Mouse (Mus musculus) CD4-positive, CD25-positive, alpha-beta regulatory T cell, adult 9 weeks (primary cell): Measurements from ENCODE around the gene Neurl1a. TPM values are rescaled to one million over a fixed set of nuclear protein-coding genes. Genes with fewer than 3 reads are reported as not detected.

Experiments
- polyA plus RNA-seq: library from polyadenylated mRNA; unstranded; fragments of 100-300 nt; shearing (Covaris generic); gene quantifications from one replicate; pipeline ENCODE4 v1.2.1, GENCODE M21; 2017

The Neurl1a gene
- polyA plus RNA-seq: not detected

DNA sequence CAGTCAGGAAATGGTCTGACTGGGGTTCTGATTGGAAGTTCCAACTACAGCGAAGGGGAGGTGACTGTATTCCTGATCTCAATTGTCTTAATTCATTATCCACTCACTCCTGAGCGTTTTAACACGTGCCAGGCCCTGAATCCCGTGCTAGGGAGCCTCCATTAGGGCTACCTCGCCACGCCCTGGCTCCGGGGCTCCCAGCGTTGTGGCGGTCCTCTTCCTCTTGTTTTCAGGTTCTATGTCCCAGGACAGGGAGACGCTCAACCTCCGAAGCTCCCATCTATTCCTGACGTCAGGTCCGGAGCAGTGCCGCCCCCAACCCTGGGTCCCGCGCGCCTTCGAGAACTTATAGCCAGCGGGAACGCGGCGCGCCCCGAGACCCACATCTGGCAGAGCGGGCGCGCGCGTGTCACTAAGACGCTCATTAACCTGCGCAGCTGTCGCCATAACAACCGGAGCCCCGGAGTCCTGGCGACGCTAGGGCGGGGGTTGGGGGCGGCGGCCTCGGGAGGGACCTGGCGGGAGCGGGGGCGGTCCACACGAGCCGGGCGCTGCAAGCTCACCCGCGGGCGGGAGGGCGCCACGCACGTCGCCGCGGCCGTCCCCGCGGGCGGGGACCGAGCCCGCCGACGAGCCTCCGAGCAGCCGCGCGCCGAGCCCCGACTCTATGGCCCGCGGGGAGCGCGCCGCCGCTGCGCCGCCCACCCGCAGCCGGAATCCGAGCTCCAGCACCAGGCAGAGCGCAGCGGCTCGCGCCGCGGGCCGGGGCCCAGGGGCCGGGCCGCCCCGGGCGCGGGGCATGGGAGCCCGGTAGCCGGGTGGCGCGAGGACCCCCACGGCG is at the start of gene Neurl1a:
TSS of gene Neurl1a (plus strand) at position 390 of the 841 bp plus-strand sequence.

DNA sequence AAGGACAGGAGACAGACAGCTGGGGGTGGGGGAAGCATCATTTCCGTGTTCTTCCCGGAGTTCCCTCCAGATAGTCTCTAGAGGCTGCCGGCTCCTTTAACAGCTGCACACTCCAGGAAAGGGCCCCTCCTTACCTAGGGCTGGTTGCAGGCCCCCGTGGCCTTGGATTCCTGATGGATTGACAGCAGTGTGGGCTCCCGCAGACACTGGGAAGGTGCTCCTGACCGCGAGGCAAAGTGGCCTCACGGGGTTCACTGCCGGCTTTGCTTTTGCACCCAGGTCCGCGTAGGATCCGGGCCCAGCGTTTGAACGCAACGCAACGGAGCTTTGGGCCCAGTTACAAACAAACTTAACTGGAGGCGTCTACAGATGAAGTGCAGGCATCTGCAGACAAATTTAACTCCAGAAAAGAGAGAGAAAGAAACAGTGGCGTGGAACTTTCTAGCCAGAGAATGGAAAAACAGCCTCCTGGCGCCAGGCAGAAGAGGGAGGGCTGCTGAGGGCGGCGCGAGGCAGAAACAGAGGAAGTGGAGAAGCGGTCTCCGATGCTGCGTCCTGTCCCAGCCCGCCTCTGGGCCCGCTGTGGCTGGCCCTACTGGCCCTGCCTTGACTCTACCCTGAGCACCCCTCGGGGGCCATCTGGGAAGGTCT is 40.7 kb upstream of the Neurl1a start, which contains the start of gene Calhm2:
TSS of gene Calhm2 (minus strand) at position 524 of the 651 bp plus-strand sequence.

DNA sequence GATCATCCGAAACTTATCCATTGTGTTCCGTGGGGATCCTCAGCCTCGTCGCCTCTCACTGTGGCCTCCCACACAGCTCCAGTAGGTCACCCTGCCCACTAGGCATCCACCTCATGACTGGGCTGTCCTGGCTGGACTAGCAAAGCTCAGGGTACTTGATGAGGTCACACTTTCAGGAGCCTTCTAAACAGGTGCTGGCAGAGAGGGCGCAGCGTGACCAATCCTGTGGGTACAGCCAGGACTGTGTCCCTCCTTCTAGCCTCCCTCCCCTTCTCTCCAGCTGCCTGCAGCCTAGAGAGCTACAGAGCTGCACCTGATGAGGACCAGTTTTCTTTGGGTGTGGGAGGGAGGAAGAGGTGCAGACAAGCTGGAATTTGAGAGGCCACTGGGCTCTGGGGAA is 34.5 kb upstream of the Neurl1a start, which contains the start of gene Calhm1:
TSS of gene Calhm1 (minus strand) at position 101 of the 400 bp plus-strand sequence.

DNA sequence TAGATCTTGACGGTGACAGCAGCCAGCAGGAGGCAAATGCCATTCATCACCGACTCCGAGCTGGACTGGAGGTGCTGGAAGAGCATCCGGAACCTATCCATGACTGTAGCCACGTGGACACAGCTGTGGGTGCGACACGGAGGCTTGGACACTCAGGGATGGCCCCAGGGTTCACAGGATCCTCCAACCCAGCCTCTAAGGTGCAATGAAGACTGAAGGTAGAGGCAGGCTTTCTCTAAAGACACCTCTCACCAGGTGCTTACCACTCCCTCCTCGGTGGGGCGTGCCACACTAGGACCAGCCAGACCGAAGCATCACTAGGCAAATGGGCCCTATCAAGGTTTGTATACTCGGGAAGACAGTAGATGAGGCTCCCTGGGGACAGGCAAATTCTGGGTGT is 21.0 kb upstream of the Neurl1a start, which contains the start of gene Calhm3:
TSS of gene Calhm3 (minus strand) at position 101 of the 400 bp plus-strand sequence.

Other genes with a start within 250 kb of the Neurl1a start
- gene Ina, start 164.1 kb upstream of the Neurl1a start, polyA plus RNA-seq: not detected
- gene Nt5c2, start 163.7 kb upstream of the Neurl1a start, polyA plus RNA-seq: 68.4 TPM
- gene Pcgf6, start 127.9 kb upstream of the Neurl1a start, polyA plus RNA-seq: 5.4 TPM
- 1.2 TPM for gene Taf5, start 111.1 kb upstream of the Neurl1a start, polyA plus RNA-seq
- 388 TPM for gene Usmg5, start 88.2 kb upstream of the Neurl1a start, polyA plus RNA-seq
- 25.1 TPM for gene Pdcd11, start 88.1 kb upstream of the Neurl1a start, polyA plus RNA-seq
- 25.8 TPM for gene Calhm2, start 40.5 kb upstream of the Neurl1a start, polyA plus RNA-seq
- gene Calhm1, start 34.6 kb upstream of the Neurl1a start, polyA plus RNA-seq: not detected
- gene Calhm3, start 21.1 kb upstream of the Neurl1a start, polyA plus RNA-seq: not detected